Mouse (Mus musculus): ENCODE measurements at regions not wholly inside any gene's neighbourhood (a gene's known extent, or its start where the extent isn't known, plus 50 kb on each side); places are given as distances from the start of the nearest gene placed in this dataset.

DNA sequence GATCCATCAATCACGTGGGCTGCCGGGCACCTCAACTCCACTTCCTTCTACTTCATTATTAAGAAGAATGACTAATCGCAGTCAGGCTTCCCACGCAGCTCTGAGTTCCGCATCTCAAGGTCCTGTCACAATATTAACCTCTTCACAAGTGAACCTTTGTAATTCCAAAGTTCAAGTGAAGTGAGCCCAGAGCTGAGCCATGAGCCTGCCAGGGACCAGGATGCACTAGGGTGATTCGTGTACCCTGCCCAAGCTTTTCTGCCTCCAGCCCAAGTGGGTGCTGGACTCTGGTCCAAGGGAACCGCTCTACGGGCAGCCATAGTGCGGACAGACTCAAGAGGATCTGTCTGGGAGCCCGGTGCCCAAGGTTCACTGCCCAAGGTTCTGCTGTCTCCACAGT lies 463.4 kb downstream of the Ajap1 start:
- Histone ChIP-seq H3K9me3 (replicated peaks) (0 out of 2 replicates have a peak, but pooled peaks cover 3% of the 10 kb centered on the region), H3K4me3 (no peak overlapping the region), H3K4me2 (no peak overlapping the region), H3K36me3 (no peaks in the 10 kb centered on the region), H3K4me1 (replicated peaks) (no peaks in the 10 kb centered on the region), H3K27ac (ENCODE audit: poor library complexity, severe bottlenecking) (no peak overlapping the region), H3K9ac (no peak overlapping the region), H3K27me3 (replicated peaks) (0 out of 2 replicates have a peak, but pooled peaks cover 3% of the 10 kb centered on the region)
- no peak for ATAC-seq (ENCODE audit: insufficient number of reproducible peaks, low FRiP score)
- WGBS = 81% methylated on average over 10 of the region's 10 CpGs

DNA sequence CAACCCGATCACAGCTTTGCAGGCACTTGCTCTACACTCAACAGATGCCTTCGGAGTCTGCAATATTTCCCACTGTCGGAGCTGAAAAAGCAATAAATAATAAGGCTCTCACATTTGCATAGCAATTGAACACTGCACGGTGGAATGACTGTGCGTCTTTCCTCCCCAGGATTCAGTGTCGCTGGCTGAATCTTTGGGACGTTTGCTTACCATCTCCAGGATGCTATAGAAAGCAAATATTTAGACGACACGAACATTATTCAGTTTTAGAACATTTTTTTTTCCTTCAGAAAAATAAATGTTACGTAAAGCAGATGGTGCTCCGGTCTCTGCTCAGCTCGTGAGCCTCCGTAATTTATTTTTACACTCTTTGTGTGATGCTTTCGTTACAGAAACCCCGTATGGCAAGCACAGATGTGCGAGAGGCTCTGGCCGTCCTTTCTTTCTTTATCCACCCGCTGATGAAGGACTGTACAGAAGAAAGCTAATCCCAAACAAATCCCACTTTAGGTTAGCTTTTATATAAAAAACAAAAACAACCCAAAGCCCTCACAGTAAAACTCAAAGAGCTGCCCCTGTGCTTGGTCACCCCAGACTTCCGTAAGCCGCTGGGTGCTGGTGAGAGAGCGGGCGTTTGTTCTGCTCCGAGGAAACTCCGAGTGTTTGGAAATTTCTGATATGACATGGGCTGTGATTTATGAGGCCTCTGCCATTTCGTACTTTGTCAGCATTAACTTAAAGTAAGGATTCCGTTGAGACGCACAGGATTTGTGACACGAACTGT lies 464.3 kb downstream of the Ajap1 start:
- 79% methylated on average over 28 of the region's 28 CpGs for WGBS
- no peak overlapping the region for H3K9ac ChIP-seq
- no peak for ATAC-seq (ENCODE audit: insufficient number of reproducible peaks, low FRiP score)
- H3K27me3 ChIP-seq (replicated peaks) = 0 out of 2 replicates have a peak, but pooled peaks cover 3% of the 10 kb centered on the region
- H3K4me2 ChIP-seq = no peak overlapping the region
- no peak overlapping the region for H3K27ac ChIP-seq (ENCODE audit: poor library complexity, severe bottlenecking)
- H3K36me3 ChIP-seq = no peaks in the 10 kb centered on the region
- no peaks in the 10 kb centered on the region for H3K4me1 ChIP-seq (replicated peaks)
- no peak overlapping the region for H3K4me3 ChIP-seq
- H3K9me3 ChIP-seq (replicated peaks) = 0 out of 2 replicates have a peak, but pooled peaks cover 3% of the 10 kb centered on the region

DNA sequence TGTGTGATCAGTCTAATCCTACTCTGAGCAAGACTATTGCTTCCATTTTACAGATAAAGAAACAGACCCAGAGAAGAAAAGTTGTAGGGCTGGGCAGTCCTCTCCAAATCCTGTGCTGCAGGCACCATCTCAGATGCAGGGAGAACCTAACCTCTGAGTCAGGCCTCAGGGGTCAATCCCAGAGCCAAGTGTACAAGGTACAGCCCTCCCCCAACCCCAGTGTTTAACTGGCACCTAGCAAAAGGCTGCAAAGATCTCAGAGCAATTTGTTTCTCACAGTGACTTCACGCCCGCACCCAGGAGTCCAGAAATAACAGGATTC lies 464.8 kb downstream of the Ajap1 start:
- Histone ChIP-seq H3K36me3 (no peaks in the 10 kb centered on the region), H3K27ac (ENCODE audit: poor library complexity, severe bottlenecking) (no peak overlapping the region), H3K4me2 (no peak overlapping the region), H3K27me3 (replicated peaks) (0 out of 2 replicates have a peak, but pooled peaks cover 3% of the 10 kb centered on the region), H3K4me1 (replicated peaks) (no peaks in the 10 kb centered on the region), H3K9me3 (replicated peaks) (0 out of 2 replicates have a peak, but pooled peaks cover 3% of the 10 kb centered on the region), H3K9ac (no peak overlapping the region), H3K4me3 (no peak overlapping the region)
- WGBS = 70% methylated on average over 2 of the region's 2 CpGs
- no peak for ATAC-seq (ENCODE audit: insufficient number of reproducible peaks, low FRiP score)

DNA sequence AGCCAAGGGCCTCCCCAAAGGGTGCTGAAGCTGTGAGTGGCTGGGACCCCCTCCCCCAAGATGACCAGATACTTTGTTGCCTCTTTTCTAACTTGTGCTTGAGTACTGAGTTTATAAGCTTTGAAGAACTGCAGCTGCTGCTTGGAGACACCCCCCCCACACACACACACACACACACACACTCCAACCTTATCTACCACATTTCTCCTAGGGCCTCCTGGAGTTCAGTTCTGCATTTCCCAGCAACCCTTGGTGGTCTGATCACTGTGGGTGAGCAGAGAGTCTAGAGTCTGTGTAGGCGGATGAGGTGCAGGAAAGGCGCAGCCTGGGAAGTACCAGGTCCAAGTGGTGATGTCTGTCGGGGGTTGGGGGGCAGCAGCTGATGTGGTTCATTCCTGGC lies 479.3 kb downstream of the Ajap1 start:
- 55% methylated on average over 3 of the region's 3 CpGs for WGBS
- H3K27me3 ChIP-seq (replicated peaks) = no peaks in the 10 kb centered on the region
- H3K9me3 ChIP-seq (replicated peaks) = peaks cover 17% of the 10 kb centered on the region; the same call in 1 of the 2 replicates
- no peak overlapping the region for H3K9ac ChIP-seq
- no peak overlapping the region for H3K4me2 ChIP-seq
- no peaks in the 10 kb centered on the region for H3K36me3 ChIP-seq
- ATAC-seq (ENCODE audit: insufficient number of reproducible peaks, low FRiP score) = no peak
- no peak overlapping the region for H3K4me3 ChIP-seq
- no peak overlapping the region for H3K27ac ChIP-seq (ENCODE audit: poor library complexity, severe bottlenecking)
- no peaks in the 10 kb centered on the region for H3K4me1 ChIP-seq (replicated peaks)

DNA sequence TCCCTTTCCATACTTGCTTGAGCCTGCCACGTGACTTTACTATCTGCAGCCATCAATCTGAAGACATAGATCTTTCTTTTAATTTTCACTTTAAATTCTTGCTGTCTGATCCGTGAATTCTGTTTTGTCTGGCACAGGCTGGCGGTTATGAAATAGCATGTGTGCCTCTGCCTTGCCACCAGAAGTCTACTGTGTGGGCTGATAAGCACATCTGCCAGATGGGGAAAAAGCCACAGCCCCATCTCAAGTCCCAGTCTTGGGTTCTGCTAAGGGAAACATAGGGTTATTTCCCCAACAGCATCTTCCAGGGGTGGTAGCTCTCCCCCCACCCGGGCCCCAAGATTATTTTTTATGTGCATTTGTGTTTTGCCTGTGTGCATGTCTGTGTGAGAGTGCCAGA lies 480.1 kb downstream of the Ajap1 start:
- H3K27ac ChIP-seq (ENCODE audit: poor library complexity, severe bottlenecking) = no peak overlapping the region
- 75% methylated on average over 4 of the region's 4 CpGs for WGBS
- no peak overlapping the region for H3K9ac ChIP-seq
- no peaks in the 10 kb centered on the region for H3K36me3 ChIP-seq
- H3K4me1 ChIP-seq (replicated peaks) = no peaks in the 10 kb centered on the region
- no peaks in the 10 kb centered on the region for H3K27me3 ChIP-seq (replicated peaks)
- peaks cover 16% of the 10 kb centered on the region; the same call in 1 of the 2 replicates for H3K9me3 ChIP-seq (replicated peaks)
- no peak overlapping the region for H3K4me2 ChIP-seq
- ATAC-seq (ENCODE audit: insufficient number of reproducible peaks, low FRiP score) = no peak
- no peak overlapping the region for H3K4me3 ChIP-seq

DNA sequence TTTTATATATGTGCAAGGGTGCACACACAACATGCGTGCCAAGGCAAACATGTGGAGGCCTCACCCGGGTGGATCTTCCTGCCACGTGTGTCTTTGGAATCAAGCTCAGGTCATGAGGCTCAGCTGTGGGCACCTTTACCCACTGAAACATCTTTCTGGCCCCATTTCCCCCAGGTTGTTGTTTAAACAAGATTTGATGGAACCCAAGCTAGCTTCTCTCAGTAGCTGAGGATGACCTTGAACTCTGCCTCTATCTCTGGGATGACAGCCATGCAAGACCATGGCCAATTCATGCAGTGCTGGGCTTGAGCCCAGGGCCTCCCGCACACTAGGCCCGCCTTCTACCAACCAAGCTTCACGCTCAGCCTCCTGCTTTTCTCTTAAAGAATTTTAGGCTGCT lies 480.9 kb downstream of the Ajap1 start:
- Histone ChIP-seq H3K9ac (no peak overlapping the region), H3K9me3 (replicated peaks) (peaks cover 9% of the 10 kb centered on the region; the same call in 1 of the 2 replicates), H3K27ac (ENCODE audit: poor library complexity, severe bottlenecking) (no peak overlapping the region), H3K27me3 (replicated peaks) (no peaks in the 10 kb centered on the region), H3K36me3 (no peaks in the 10 kb centered on the region), H3K4me2 (no peak overlapping the region), H3K4me1 (replicated peaks) (no peaks in the 10 kb centered on the region), H3K4me3 (no peak overlapping the region)
- WGBS = 87% methylated on average over 6 of the region's 6 CpGs
- no peak for ATAC-seq (ENCODE audit: insufficient number of reproducible peaks, low FRiP score)

DNA sequence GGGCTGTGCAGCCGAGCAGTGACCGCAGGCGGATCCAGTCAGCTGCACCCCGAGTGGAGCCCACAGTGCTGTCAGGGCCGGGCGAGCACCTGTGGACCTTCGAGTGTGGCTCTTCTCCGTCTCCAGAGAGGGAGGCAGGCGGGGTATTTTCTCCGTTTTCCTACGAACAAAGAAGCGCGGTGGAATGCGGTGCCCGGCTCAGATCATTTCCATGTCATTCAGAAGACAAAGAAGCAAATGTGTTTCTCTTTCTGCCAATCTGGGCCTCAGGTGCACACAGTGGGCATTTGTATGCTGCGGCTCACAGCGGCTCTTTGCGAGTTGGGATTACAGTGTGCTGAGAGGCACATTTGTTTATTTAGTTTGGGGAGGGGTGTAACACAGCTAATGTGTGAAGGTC lies 483.1 kb downstream of the Ajap1 start:
- Histone ChIP-seq H3K27me3 (replicated peaks) (no peaks in the 10 kb centered on the region), H3K4me3 (no peak overlapping the region), H3K9ac (no peak overlapping the region), H3K4me1 (replicated peaks) (no peaks in the 10 kb centered on the region), H3K9me3 (replicated peaks) (no peaks in the 10 kb centered on the region; the same call in 1 of the 2 replicates), H3K36me3 (no peaks in the 10 kb centered on the region), H3K27ac (ENCODE audit: poor library complexity, severe bottlenecking) (no peak overlapping the region), H3K4me2 (no peak overlapping the region)
- ATAC-seq (ENCODE audit: insufficient number of reproducible peaks, low FRiP score) = no peak
- WGBS = 67% methylated on average over 18 of the region's 18 CpGs

DNA sequence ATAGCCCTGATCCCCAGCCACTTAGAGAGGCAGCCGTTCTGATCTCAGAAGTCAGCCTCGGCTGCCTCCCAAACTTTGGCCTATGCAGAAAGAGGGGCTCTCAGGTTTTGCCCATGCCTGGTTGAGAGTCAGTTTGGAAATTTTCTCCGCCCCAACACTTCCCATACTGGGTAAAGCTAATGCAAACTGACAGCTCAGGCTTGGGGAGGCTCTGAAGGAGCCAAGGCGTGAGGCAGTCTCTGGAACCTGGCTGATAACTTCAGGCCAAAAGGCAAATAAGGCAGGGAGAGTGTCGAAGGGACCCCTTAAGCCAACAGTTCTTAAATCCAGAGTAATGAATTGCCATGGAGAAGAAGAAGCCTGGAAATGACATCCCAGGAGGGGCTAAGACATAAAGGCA lies 485.4 kb downstream of the Ajap1 start:
- 59% methylated on average over 5 of the region's 5 CpGs for WGBS
- Histone ChIP-seq H3K27me3 (replicated peaks) (no peaks in the 10 kb centered on the region), H3K4me3 (no peak overlapping the region), H3K4me1 (replicated peaks) (no peaks in the 10 kb centered on the region), H3K27ac (ENCODE audit: poor library complexity, severe bottlenecking) (no peak overlapping the region), H3K9me3 (replicated peaks) (no peaks in the 10 kb centered on the region; the same call in 1 of the 2 replicates), H3K9ac (no peak overlapping the region), H3K36me3 (no peaks in the 10 kb centered on the region), H3K4me2 (no peak overlapping the region)
- no peak for ATAC-seq (ENCODE audit: insufficient number of reproducible peaks, low FRiP score)

DNA sequence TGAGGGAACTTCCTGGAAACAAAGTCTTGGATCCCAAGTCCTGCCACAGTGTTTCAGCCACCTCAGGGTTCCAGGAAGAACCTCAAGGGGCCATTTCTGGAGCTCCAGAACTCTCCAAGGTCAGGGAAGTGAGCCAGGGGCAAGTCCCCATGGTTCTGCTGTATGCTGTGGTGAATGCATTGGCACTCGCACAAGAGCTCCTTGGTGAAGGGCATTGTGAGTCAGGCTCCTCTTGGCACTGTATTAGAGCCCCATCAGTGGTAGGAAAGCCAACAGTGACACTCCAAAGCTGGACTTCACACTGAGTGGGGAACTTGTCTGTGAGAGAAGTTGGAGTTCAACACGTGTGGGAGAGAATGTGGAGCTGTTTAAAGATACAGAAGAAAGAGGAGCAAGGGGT lies 486.0 kb downstream of the Ajap1 start:
- 64% methylated on average over 2 of the region's 2 CpGs for WGBS
- no peaks in the 10 kb centered on the region for H3K36me3 ChIP-seq
- no peaks in the 10 kb centered on the region; the same call in 1 of the 2 replicates for H3K9me3 ChIP-seq (replicated peaks)

DNA sequence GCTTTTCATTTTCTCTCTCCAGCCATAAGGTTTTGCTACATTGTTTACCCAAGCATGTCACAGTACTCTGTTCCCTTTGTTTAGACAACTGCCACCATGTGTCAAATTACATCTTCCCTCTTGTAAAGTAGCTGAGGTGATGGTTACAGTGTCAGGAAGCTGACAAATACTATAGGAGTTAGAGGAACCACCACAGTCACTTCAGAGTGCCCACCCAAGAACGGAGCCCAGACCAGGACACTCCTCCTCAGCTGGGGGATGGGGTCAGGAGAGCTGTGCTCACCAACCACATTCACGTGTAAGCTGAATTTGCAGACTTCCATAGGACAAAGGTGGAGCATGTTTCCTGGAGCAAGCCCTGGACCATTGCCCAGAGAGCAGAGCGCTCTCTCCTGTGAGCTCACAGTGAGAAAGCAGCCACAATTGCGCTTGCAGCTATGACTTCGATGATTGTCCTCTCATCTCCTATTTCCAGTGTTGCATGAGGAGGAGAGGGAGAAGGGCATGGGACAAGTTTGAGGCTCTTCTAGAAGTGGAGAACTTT lies 487.5 kb downstream of the Ajap1 start:
- Histone ChIP-seq H3K27me3 (replicated peaks) (peaks cover 10% of the 10 kb centered on the region; the same call in 1 of the 2 replicates), H3K27ac (ENCODE audit: poor library complexity, severe bottlenecking) (no peak overlapping the region), H3K9ac (no peak overlapping the region), H3K4me3 (no peak overlapping the region), H3K36me3 (no peaks in the 10 kb centered on the region), H3K4me2 (no peak overlapping the region), H3K9me3 (replicated peaks) (no peaks in the 10 kb centered on the region; the same call in 1 of the 2 replicates), H3K4me1 (replicated peaks) (no peaks in the 10 kb centered on the region)
- no peak for ATAC-seq (ENCODE audit: insufficient number of reproducible peaks, low FRiP score)
- WGBS = 61% methylated on average over 5 of the region's 5 CpGs

More for the DNA sequence above, 486.0 kb downstream of the Ajap1 start:
- Histone ChIP-seq H3K4me3 (no peak overlapping the region), H3K4me2 (no peak overlapping the region), H3K27me3 (replicated peaks) (peaks cover 5% of the 10 kb centered on the region; the same call in 1 of the 2 replicates), H3K4me1 (replicated peaks) (no peaks in the 10 kb centered on the region), H3K9ac (no peak overlapping the region), H3K27ac (ENCODE audit: poor library complexity, severe bottlenecking) (no peak overlapping the region)
- no peak for ATAC-seq (ENCODE audit: insufficient number of reproducible peaks, low FRiP score)

DNA sequence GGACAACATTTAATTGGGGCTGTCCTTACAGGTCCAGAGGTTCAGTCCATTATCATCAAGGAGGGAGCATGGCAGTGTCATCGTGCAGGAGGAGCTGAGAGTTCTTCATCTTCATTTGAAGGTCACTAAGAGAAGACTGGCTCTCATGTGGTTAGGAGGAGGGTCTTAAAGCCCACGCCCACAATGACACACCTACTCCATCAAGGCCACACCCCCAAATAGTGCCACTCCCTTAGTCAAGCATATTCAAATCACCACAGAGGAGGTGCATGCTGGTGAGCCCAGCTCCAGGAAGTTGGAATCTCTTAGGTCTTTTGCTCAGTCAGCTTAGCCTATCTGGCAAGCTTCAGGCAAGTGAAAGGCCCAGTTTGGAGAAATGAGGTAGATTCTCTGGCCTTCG lies 488.4 kb downstream of the Ajap1 start:
- H3K27ac ChIP-seq (ENCODE audit: poor library complexity, severe bottlenecking) = no peak overlapping the region

More for the DNA sequence above, 488.4 kb downstream of the Ajap1 start:
- peaks cover 10% of the 10 kb centered on the region; the same call in 1 of the 2 replicates for H3K27me3 ChIP-seq (replicated peaks)
- H3K36me3 ChIP-seq = no peaks in the 10 kb centered on the region
- H3K9ac ChIP-seq = no peak overlapping the region
- no peaks in the 10 kb centered on the region for H3K4me1 ChIP-seq (replicated peaks)
- no peak overlapping the region for H3K4me2 ChIP-seq
- H3K9me3 ChIP-seq (replicated peaks) = no peaks in the 10 kb centered on the region; the same call in 1 of the 2 replicates
- H3K4me3 ChIP-seq = no peak overlapping the region
- ATAC-seq (ENCODE audit: insufficient number of reproducible peaks, low FRiP score) = no peak
- 70% methylated on average over 3 of the region's 3 CpGs for WGBS
